Mouse (Mus musculus): ENCODE results near the gene Kcnh5. TPM values are rescaled to one million over a fixed set of nuclear protein-coding genes. Genes with fewer than 3 reads are reported as not detected.

Kcnh5 gene
- polyA plus RNA-seq, 1 experiment from 2014 or later, result not detected

DNA sequence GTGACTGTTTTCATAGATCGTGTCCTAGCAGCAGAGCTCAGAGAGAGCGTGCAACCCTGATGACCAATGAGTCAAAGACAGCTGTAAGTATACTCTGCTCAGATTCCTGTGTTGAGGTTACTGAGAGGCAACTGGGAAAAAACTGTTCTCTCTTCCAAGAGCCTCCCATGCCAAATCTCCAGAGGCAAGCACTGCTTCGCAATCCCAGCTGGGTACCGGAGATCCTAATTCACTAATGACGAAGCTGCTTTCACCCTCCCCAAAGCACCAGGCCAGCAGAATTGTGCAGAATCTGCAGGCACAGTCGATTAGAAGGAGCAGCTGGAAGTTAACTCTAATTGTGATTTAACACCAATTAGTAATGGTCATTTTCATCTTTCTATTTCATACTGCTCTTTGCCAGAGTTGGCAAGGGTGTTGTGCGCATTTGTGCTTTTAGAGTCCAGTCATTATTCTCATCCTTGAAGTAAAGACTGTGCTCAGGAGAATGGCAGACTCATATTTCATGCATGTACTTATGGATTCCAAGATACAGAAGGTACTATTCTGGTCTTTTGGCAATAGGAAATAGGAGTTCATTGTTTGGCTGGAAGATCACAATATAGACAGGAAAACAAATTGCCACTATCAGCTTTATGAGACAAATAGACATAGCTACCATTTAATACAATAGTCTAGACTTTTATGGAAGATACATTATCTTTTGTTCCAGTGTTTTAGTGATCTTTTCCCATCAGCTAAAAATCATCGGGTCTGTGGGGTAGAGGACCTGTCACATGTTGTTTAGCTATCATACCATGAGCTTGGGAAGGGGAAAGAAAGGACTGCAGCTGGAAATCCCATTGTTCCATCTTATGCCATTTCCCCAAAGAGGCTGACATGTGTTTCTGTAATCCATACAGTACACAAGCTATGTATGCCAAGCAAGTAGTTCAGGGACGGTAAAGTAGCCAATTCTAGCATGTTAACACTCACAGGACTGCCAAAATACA is 225.7 kb downstream of the Kcnh5 start:
- Histone ChIP-seq H3K9me3 (ENCODE audit: control insufficient read depth, low read length) (no peaks in the 10 kb centered on the region), H3K27me3 (ENCODE audit: control insufficient read depth, insufficient read depth, low read length) (no peaks in the 10 kb centered on the region), H3K4me1 (ENCODE audit: control insufficient read depth in 2 of 2, insufficient read depth in 2 of 2, low read length in 2 of 2) (no peaks in the 10 kb centered on the region), H3K9ac (ENCODE audit: low read length) (no peak overlapping the region), H3K36me3 (ENCODE audit: control insufficient read depth, insufficient read depth, low read length) (no peaks in the 10 kb centered on the region), H3K4me3 (ENCODE audit: control insufficient read depth in 1 of 2, insufficient read depth in 1 of 2, low read depth in 1 of 2, low read length in 2 of 2) (no peak overlapping the region), H3K4me2 (ENCODE audit: low read length) (no peak overlapping the region), H3K27ac (replicated peaks in 1 of 2; ENCODE audit: control insufficient read depth in 1 of 2, insufficient read depth in 1 of 2, low read depth in 2 of 2, low read length in 2 of 2) (no peak overlapping the region)
- no peak for ATAC-seq (ENCODE audit: insufficient number of reproducible peaks, insufficient read depth, low FRiP score, low read depth)
- WGBS, result 70% methylated on average over 9 of the region's 9 CpGs

DNA sequence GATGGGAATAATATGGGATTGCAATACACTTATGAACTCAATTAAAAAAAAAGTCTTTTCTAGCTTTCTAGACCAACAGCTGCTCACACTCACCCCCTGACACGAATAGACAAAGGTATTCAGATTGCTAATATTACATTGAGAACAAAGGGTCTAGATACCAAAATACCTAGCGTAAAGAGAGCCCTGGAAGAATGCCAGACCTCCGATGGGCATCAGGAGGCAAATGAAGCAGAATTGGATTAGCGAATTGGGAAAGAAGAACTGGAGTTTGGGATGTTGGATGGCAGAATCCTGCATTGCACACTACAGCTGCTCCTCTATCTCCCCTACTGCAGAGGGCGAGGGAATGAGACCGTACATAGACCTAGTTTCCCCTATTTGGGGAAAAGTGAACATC is 275.8 kb downstream of the Kcnh5 start:
- Histone ChIP-seq H3K36me3 (ENCODE audit: control insufficient read depth, insufficient read depth, low read length) (no peaks in the 10 kb centered on the region), H3K27ac (replicated peaks in 1 of 2; ENCODE audit: control insufficient read depth in 1 of 2, insufficient read depth in 1 of 2, low read depth in 2 of 2, low read length in 2 of 2) (no peak overlapping the region), H3K9me3 (ENCODE audit: control insufficient read depth, low read length) (no peaks in the 10 kb centered on the region), H3K4me3 (ENCODE audit: control insufficient read depth in 1 of 2, insufficient read depth in 1 of 2, low read depth in 1 of 2, low read length in 2 of 2) (no peak overlapping the region), H3K4me2 (ENCODE audit: low read length) (no peak overlapping the region), H3K9ac (ENCODE audit: low read length) (no peak overlapping the region), H3K27me3 (ENCODE audit: control insufficient read depth, insufficient read depth, low read length) (no peaks in the 10 kb centered on the region), H3K4me1 (ENCODE audit: control insufficient read depth in 2 of 2, insufficient read depth in 2 of 2, low read length in 2 of 2) (no peaks in the 10 kb centered on the region)
- ATAC-seq (ENCODE audit: insufficient number of reproducible peaks, insufficient read depth, low FRiP score, low read depth), result no peak
- WGBS, result 77% methylated on average over 6 of the region's 6 CpGs

DNA sequence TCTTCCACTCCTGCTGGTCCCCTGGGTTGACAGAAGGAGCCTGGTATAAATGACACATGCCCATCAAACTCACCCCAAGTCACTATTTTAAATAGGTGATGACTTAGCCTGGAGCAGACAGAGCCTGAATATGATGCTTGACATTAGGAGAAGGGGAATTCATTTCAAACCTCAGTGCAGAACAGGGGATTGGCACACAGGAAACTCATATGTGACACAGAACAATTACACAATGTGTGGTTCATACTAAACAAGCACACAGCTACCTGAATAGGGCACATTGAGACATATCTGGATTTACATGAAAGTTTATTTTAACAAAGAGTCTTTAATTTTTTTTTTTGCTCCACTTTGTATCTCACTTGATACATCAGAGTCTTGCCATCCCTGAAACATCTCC is 276.4 kb downstream of the Kcnh5 start:
- Histone ChIP-seq H3K27ac (replicated peaks in 1 of 2; ENCODE audit: control insufficient read depth in 1 of 2, insufficient read depth in 1 of 2, low read depth in 2 of 2, low read length in 2 of 2) (no peak overlapping the region), H3K9me3 (ENCODE audit: control insufficient read depth, low read length) (no peaks in the 10 kb centered on the region), H3K27me3 (ENCODE audit: control insufficient read depth, insufficient read depth, low read length) (no peaks in the 10 kb centered on the region), H3K4me2 (ENCODE audit: low read length) (no peak overlapping the region), H3K4me1 (ENCODE audit: control insufficient read depth in 2 of 2, insufficient read depth in 2 of 2, low read length in 2 of 2) (no peaks in the 10 kb centered on the region), H3K4me3 (ENCODE audit: control insufficient read depth in 1 of 2, insufficient read depth in 1 of 2, low read depth in 1 of 2, low read length in 2 of 2) (no peak overlapping the region), H3K36me3 (ENCODE audit: control insufficient read depth, insufficient read depth, low read length) (no peaks in the 10 kb centered on the region), H3K9ac (ENCODE audit: low read length) (no peak overlapping the region)
- no peak for ATAC-seq (ENCODE audit: insufficient number of reproducible peaks, insufficient read depth, low FRiP score, low read depth)

DNA sequence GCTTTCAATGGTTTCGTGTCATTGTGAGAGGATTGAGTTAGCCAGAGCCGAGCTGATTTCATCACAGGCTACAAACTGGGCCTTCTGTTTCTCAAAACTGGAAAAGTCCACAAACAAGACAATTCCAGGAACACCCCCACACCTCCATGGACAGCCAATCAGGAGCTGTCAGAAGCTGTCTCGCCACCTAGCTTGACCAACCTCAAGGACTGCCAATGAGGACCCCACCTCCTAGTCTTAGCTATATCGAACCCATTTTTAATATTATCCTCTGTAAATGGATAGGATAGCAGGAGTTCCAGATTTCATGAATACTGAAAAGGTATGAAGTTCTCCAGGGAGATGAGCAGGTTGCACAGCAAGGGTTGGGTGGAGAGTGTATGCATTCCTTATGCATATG is 278.1 kb downstream of the Kcnh5 start:
- no peak overlapping the region for H3K4me2 ChIP-seq (ENCODE audit: low read length)
- H3K4me1 ChIP-seq (ENCODE audit: control insufficient read depth in 2 of 2, insufficient read depth in 2 of 2, low read length in 2 of 2), result no peaks in the 10 kb centered on the region
- H3K27ac ChIP-seq (replicated peaks in 1 of 2; ENCODE audit: control insufficient read depth in 1 of 2, insufficient read depth in 1 of 2, low read depth in 2 of 2, low read length in 2 of 2), result no peak overlapping the region
- no peak overlapping the region for H3K9ac ChIP-seq (ENCODE audit: low read length)
- WGBS, result 87% methylated on average over 4 of the region's 4 CpGs
- no peak overlapping the region for H3K4me3 ChIP-seq (ENCODE audit: control insufficient read depth in 1 of 2, insufficient read depth in 1 of 2, low read depth in 1 of 2, low read length in 2 of 2)
- ATAC-seq (ENCODE audit: insufficient number of reproducible peaks, insufficient read depth, low FRiP score, low read depth), result no peak
- no peaks in the 10 kb centered on the region for H3K36me3 ChIP-seq (ENCODE audit: control insufficient read depth, insufficient read depth, low read length)
- no peaks in the 10 kb centered on the region for H3K27me3 ChIP-seq (ENCODE audit: control insufficient read depth, insufficient read depth, low read length)
- no peaks in the 10 kb centered on the region for H3K9me3 ChIP-seq (ENCODE audit: control insufficient read depth, low read length)

DNA sequence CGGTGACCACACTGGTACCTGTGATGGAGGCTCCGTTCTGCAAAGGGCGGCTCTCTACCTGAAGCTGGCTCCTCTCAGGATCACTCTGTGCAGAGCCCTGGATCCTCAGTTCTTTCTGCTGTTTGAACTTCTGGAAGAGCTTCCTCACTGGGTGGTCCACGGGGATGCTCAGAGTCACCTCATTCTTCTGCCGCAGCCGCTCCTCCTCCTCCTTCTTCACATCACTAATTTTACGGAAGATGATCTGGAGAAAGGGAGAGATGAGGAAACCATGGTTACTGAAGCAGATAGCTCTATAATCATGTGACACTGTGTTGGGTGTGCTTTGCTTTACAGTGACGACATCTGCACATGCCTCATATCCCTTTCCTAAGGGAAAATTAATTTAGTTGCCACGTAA is 278.9 kb downstream of the Kcnh5 start:
- no peaks in the 10 kb centered on the region for H3K4me1 ChIP-seq (ENCODE audit: control insufficient read depth in 2 of 2, insufficient read depth in 2 of 2, low read length in 2 of 2)
- H3K27ac ChIP-seq (replicated peaks in 1 of 2; ENCODE audit: control insufficient read depth in 1 of 2, insufficient read depth in 1 of 2, low read depth in 2 of 2, low read length in 2 of 2), result no peak overlapping the region
- ATAC-seq (ENCODE audit: insufficient number of reproducible peaks, insufficient read depth, low FRiP score, low read depth), result no peak
- H3K4me2 ChIP-seq (ENCODE audit: low read length), result no peak overlapping the region
- H3K9me3 ChIP-seq (ENCODE audit: control insufficient read depth, low read length), result no peaks in the 10 kb centered on the region
- 88% methylated on average over 9 of the region's 9 CpGs for WGBS
- no peak overlapping the region for H3K4me3 ChIP-seq (ENCODE audit: control insufficient read depth in 1 of 2, insufficient read depth in 1 of 2, low read depth in 1 of 2, low read length in 2 of 2)
- H3K27me3 ChIP-seq (ENCODE audit: control insufficient read depth, insufficient read depth, low read length), result no peaks in the 10 kb centered on the region
- H3K9ac ChIP-seq (ENCODE audit: low read length), result no peak overlapping the region
- no peaks in the 10 kb centered on the region for H3K36me3 ChIP-seq (ENCODE audit: control insufficient read depth, insufficient read depth, low read length)

DNA sequence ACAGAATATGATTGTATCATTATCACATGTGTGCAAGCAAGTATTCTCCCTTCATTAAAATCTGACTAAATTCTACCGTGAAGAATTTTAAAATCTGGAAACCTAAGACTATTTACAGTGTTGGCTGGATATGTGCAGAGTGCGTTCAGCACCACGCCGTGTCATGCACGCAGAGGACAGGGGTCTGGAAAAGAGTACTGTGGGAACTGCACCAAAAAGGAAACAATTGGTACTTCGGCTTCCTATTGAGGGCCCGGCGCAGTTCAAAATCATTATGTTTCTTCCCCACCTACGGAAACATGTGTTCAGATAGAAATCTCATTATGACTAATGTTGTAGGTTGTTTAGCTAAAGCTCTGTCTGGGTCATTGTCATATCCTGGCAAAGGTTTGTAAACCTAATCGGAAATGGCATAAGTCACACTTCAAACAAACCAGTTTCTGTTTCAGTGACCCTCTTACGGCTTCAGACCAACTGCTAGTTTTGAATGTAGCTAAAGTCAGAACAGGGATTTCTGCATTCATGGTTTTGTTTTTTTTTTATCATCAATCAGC is 282.2 kb downstream of the Kcnh5 start:
- H3K36me3 ChIP-seq (ENCODE audit: control insufficient read depth, insufficient read depth, low read length), result no peaks in the 10 kb centered on the region
- H3K27me3 ChIP-seq (ENCODE audit: control insufficient read depth, insufficient read depth, low read length), result no peaks in the 10 kb centered on the region
- H3K27ac ChIP-seq (replicated peaks in 1 of 2; ENCODE audit: control insufficient read depth in 1 of 2, insufficient read depth in 1 of 2, low read depth in 2 of 2, low read length in 2 of 2), result no peak overlapping the region
- ATAC-seq (ENCODE audit: insufficient number of reproducible peaks, insufficient read depth, low FRiP score, low read depth), result no peak
- no peaks in the 10 kb centered on the region for H3K9me3 ChIP-seq (ENCODE audit: control insufficient read depth, low read length)
- no peak overlapping the region for H3K9ac ChIP-seq (ENCODE audit: low read length)
- no peak overlapping the region for H3K4me2 ChIP-seq (ENCODE audit: low read length)
- 70% methylated on average over 11 of the region's 11 CpGs for WGBS
- no peaks in the 10 kb centered on the region for H3K4me1 ChIP-seq (ENCODE audit: control insufficient read depth in 2 of 2, insufficient read depth in 2 of 2, low read length in 2 of 2)
- H3K4me3 ChIP-seq (ENCODE audit: control insufficient read depth in 1 of 2, insufficient read depth in 1 of 2, low read depth in 1 of 2, low read length in 2 of 2), result no peak overlapping the region

DNA sequence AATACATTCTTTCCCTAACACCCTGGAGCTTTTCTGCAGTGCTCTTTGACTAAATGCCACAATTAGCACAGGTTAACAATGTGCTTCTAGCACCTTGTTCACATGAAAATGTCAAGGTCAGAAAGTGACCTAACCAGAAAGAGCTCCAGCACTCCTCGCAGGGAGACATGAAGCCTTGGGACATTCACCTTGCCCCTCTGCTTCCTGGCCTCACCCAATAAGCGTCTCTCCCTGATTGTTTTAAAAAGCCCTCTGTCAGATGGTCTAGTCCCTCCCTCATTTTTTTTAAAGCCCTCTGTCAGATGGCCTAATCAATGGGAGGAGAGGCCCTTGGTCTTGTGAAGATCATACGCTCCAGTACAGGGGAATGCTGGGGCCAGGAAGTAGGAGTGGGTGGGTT is 287.7 kb downstream of the Kcnh5 start:
- Histone ChIP-seq H3K4me2 (ENCODE audit: low read length) (no peak overlapping the region), H3K9me3 (ENCODE audit: control insufficient read depth, low read length) (no peaks in the 10 kb centered on the region), H3K36me3 (ENCODE audit: control insufficient read depth, insufficient read depth, low read length) (no peaks in the 10 kb centered on the region), H3K9ac (ENCODE audit: low read length) (no peak overlapping the region), H3K27me3 (ENCODE audit: control insufficient read depth, insufficient read depth, low read length) (no peaks in the 10 kb centered on the region), H3K27ac (replicated peaks in 1 of 2; ENCODE audit: control insufficient read depth in 1 of 2, insufficient read depth in 1 of 2, low read depth in 2 of 2, low read length in 2 of 2) (no peak overlapping the region), H3K4me3 (ENCODE audit: control insufficient read depth in 1 of 2, insufficient read depth in 1 of 2, low read depth in 1 of 2, low read length in 2 of 2) (no peak overlapping the region), H3K4me1 (ENCODE audit: control insufficient read depth in 2 of 2, insufficient read depth in 2 of 2, low read length in 2 of 2) (no peaks in the 10 kb centered on the region)
- no peak for ATAC-seq (ENCODE audit: insufficient number of reproducible peaks, insufficient read depth, low FRiP score, low read depth)
- WGBS, result 59% methylated on average over 3 of the region's 3 CpGs

All from heart, embryonic 14.5 days (tissue).